Mouse (Mus musculus) WW6 (cell line): Measurements from ENCODE around the gene Mucl2.
"Not testable (repeated sequence)": the region's sequence is repeated elsewhere in the genome, so short reads cannot be mapped to it uniquely, and the experiment has no call there.

Experiments
- DNase-seq: peaks from one replicate; pipeline ENCODE4 v3.0.0-alpha.2; 2013; ENCODE audit warnings: low read depth, low spot score

Mucl2 gene

GRCm38 (mm10) chr15:103899212-103899611 is at the start of gene Mucl2:
Gene Mucl2, minus strand, starts transcription at chr15:103899312.
- DNase-seq: no peak

DNA sequence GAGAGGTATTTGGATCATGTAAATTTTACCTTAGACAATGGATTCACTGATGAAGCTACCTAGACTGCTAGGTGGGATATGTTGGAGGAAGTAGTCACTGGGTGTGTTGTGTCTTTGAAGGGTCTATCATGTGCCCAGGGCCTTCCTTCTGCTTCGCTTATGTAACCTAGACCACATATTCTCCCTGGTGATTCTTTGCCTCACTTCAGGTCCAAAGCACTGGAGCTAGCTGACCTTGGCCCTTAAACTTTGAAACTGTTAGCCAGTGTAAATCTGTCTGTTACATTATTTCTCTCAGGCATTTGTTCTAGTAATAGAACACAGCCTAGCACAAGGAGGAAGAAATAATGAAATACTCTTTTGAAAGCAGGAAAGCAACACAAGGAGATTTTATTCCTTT is 13.9 kb upstream of the Mucl2 start:
- not testable (repeated sequence) for DNase-seq
